Mouse (Mus musculus) monocyte, adult 5-6 weeks (primary cell): ENCODE results near the gene Haus5. TPM values are rescaled to one million over a fixed set of nuclear protein-coding genes. Genes with fewer than 3 reads are reported as not detected.

Experiments
- ATAC-seq: fragments of 153-309, 156-312 bp; replicated peaks from 2 replicates; pipeline ENCODE4 v1.8.0; 2017; ENCODE audit warnings: mild to moderate bottlenecking; ENCODE audit not compliant: low TSS enrichment, insufficient number of reproducible peaks, severe bottlenecking, poor library complexity, low FRiP score
- total RNA-seq: library from RNA; stranded (forward); fragments of 200-1000, 200-491, 200-594 nt; gene quantifications from 3 replicates; pipeline ENCODE4 v1.2.3, GENCODE M21; 2017

The Haus5 gene
- total RNA-seq, 1 experiment from 2014 or later: 5.6 TPM

- 0 out of 2 replicates have a peak, but pooled peaks have one; percentile 14 for ATAC-seq
Observed at GRCm38 (mm10) chr7:30633762-30634412, 30.9 kb downstream of the Haus5 start.

DNA sequence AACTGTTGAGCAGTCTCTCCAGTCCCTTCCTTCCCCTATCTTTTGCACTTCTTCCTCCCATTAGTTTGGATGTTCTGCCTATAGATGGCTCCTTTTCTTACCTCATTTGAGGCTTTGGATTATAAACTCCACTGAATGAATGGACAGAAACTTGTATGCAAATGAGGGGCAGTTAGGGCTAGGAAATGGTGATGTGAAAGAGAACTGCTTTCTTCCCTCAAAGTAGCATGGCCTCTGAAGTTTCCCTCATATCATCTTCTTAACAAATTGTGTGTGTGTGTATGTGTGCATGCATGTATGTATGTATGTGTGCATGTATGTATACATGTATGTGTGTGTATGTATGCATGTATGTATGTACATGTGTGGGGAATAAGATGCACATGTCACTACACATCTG lies 35.8 kb downstream of the Haus5 start:
- ATAC-seq: no peak

GRCm38 (mm10) chr7:30626647-30627046 lies 38.1 kb downstream of the Haus5 start:
- ATAC-seq: no peak

GRCm38 (mm10) chr7:30625530-30626384 lies 39.0 kb downstream of the Haus5 start, which contains the start of gene Cox6b1:
Cox6b1 (minus strand) TSS chr7:30626151.
- ATAC-seq: peak; percentile 98

DNA sequence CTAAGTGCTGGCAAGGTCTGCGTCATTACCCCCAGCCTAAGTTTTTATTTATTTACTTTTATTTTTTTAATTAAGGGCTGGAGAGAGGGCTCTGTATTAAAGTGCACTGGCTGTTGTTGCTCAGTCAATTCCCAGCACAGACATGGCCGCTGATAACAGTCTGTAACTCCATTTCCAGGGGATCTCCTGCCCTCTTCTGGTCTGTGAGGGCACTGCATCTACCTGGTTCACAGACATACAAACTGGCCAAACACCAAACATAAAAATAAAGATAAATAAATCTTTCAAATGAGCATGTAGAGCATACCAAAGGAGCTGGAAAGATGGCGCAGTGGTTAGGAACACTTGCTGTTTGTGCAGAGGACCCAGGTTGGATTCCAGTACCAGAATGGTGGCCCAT lies 45.6 kb downstream of the Haus5 start:
- no peak for ATAC-seq

- ATAC-seq: no peak
Observed at GRCm38 (mm10) chr7:30618658-30619057, 46.1 kb downstream of the Haus5 start.

DNA sequence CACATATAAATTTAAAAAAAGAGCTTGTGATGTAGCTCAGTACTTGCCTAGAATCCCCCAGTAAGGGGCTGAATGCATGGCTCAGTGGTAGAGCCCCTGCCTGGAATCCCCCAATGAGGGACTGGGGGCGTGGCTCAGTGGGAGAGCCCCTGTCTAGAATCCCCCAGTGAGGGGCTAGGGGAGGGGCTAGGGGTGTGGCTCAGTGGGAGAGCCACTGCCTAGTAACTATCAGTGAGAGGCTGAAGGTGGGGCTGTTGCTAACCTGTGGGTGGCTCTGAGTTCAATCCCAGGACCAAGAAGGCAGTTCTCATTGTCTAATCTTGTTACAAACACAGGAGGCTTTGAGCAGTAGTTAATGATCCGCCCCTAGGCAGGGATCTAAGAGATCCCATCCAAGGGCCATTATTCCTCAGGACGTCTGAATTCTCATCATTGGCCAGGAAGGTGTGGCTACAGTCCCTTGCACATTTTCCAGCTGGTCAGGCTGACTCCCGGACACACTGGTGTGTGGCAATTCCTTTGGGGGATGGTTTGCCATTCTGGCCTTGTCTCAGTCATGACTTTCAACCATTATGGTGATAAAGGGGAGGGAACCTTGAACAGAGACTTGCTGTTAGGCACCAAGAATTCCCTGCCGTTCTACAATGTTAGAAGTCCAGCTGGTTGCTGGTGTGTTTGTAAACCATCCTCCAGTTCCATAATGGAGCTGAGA lies 49.6 kb downstream of the Haus5 start:
- no peak for ATAC-seq

DNA sequence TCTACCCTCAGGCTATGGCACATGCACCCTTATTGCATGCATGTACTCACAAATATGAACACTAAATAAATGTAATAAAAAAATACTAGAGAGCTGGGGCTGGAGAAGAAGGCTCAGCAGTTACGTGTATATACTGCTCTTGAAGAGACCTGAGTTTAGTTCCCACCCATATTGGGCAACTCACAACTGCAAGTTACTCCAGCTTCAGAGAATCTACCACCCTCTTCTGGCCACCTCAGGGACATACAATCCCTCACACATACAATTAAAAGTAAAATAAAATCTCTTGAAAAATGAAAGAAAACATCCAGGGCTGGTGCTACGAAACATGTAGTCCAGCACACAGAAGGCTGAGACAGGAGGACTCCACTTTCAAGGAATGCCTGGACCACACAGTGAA lies 50.3 kb downstream of the Haus5 start:
- ATAC-seq: no peak; the same call in 1 of the 2 replicates

- peak; percentile 62 for ATAC-seq
Observed at GRCm38 (mm10) chr7:30613529-30614112, 51.2 kb downstream of the Haus5 start.

GRCm38 (mm10) chr7:30612654-30613402 lies 52.0 kb downstream of the Haus5 start, which contains the start of gene Upk1a:
Upk1a (minus strand) TSS chr7:30612847.
- ATAC-seq: no peak

DNA sequence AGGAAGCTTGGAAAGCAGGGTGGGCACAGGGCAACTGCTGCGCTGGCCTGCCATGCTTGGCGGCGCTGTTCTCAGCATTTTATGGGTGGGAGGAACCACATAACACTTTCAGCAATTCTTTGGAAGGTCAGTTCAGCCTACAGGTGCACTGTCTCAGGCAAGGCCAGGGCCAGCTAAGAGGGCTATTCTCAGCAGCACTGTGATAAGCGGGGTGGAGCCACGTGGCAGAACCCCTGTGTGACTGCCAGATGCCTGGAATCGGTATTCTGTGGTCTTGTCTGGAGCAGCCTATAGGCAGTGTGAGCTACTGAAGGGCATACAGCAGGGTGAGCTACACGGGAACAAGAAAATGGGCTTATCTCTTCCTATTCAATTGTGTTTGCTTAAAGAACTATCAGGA lies 54.8 kb downstream of the Haus5 start:
- ATAC-seq: no peak

DNA sequence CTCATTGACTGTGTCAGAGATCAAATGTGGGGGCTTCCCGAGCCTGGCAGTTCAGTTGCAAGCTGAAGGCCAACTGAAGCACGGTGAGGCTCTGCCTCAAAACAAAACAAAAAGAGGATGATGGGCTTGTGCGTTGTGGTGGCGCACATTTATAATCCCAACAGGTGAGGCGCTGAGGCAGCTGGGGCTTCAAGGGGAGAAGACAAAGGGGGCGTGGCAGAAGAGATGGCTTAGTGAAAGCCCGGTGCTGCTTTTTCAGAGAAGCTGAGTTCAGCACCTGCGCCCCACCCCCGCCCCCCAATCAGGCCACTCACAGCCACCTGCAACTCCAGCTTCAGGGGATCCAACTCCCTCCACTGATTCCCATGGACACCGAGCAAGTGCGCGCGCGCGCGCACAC lies 56.3 kb downstream of the Haus5 start:
- no peak for ATAC-seq

DNA sequence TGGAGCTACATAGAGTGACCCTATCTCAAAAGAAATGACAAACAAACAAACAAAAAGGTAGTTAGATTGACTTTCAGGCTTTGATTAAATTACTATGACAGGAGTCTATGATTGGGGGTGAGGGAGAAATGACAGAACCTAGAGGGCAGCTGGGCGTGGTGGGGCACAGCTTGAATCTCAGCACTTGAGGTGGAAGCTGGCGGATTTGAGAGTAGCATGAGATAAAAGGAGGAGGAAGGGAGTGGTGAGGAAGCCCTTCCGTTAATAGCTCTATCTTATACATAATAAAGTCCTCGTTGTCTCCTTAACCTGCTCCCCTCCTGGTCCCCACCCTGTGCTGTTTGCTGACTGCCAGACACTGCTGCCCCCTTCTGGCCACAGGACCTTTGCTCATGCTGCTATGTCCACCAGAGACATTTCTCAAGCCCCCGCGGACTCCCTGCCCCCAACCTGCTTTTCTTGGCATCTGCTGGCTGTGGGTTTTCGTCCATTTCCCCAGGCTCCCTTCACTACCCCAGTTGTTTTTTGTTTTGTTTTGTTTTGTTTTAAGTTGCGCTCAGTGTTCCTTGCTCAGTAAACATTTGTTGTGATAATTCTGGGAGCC lies 57.0 kb downstream of the Haus5 start:
- 0 out of 2 replicates have a peak, but pooled peaks have one; percentile 68 for ATAC-seq

DNA sequence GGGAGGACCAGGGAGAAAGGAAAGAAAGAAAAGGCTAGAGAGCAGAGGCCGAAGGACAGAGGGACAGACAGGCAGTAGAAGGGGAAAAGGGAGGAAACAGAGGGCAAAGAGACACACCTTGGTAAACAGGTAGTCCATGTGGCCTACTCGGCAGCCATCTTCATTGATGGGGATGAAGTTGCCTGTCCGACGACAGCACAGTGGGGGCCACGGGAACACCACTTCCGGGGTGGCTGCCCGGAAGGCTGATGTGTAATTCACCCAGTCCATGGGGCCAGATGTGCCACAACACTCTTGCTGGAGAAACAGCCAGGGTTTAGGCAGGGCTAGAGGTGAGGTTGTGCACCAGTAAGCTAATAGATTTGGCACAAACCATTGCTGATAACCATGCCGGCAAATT lies 59.9 kb downstream of the Haus5 start:
- ATAC-seq: no peak

DNA sequence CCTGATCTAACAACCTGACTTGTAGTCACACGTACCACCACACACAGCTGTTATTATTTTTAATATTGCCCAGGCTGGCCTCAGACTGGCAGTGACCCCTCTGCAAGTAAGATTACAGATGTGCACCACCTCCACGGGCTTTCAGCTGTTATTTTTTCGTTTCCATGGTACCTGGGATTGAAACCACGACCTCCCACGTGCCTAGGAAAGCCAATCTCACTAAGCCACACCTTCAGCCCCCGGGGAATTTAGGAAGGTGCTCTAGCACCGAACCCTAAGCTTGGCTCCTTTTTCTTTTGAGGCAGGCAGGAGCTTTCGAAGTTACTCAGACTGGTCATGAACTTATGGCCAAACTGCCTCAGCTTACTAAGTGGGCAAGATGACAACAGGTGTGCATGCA lies 60.4 kb downstream of the Haus5 start:
- no peak for ATAC-seq
